Mouse (Mus musculus) megakaryocyte, embryonic 14.5 days (primary cell): ENCODE measurements around the gene Pou2f1.

Experiments
- FLI1 ChIP-seq: IDR thresholded peaks from 2 replicates; pipeline ENCODE4 v1.6.1; 2012; ENCODE audit warnings: low read length, inconsistent platforms, mixed read lengths
- GATA1 ChIP-seq: IDR thresholded peaks from 3 replicates; pipeline ENCODE4 v1.6.1; 2012; ENCODE audit warnings: mixed read lengths, low read length, inconsistent platforms, borderline replicate concordance

DNA sequence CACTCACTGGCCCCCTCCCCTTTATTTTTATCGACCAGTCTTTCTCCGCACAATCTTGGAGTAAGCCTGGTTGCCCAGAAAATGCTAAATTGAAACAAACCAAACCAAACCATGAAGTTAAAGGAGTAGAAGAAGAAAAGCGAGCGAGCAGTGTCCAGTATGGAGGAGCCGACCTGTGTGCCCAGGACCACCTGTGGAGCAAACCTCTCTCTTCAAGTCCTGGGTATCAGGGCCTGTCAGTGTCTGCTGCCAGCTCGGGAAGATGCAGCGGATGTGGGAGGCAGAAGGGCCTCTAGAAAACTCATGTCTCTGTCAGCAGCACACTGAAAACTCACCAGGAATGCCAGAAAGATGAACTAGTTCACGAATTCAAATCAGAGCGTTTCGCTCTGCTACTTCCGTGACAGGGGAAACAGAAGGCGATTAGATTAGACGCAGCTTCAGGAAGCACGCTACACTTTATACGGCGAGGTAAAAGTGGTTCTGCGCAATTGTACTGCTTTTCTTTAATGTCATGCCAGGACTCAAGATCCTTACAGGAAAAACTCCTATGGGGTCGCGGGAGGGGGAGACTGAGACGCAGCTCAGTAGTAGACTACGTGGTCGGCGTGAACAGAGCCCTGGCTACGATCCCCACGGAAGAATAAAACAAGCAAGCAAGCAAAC is 45.2 kb upstream of the Pou2f1 start:
- TF ChIP-seq FLI1: no peak
- no peak for TF ChIP-seq GATA1
